Mouse (Mus musculus): ENCODE measurements around the gene Zfand2a.
A peak's percentile ranks its signal among the peaks of the same experiment; 100 is the strongest.

The Zfand2a gene

GRCm38 (mm10) chr5:139484185-139484814, at the start of gene Zfand2a:
Gene Zfand2a (minus strand): TSS chr5:139484549.
- peak; percentile 100 for DNase-seq (ENCODE audit: low read depth, low spot score)

- DNase-seq (ENCODE audit: low read depth, low spot score): no peak
Observed at GRCm38 (mm10) chr5:139528851-139529250, 44.5 kb upstream of the Zfand2a start.

GRCm38 (mm10) chr5:139521987-139522386, 37.6 kb upstream of the Zfand2a start:
- no peak for DNase-seq (ENCODE audit: low read depth, low spot score)

- DNase-seq (ENCODE audit: low read depth, low spot score): no peak
Observed at GRCm38 (mm10) chr5:139520069-139520834, 35.9 kb upstream of the Zfand2a start.

- DNase-seq (ENCODE audit: low read depth, low spot score): no peak
Observed at GRCm38 (mm10) chr5:139516281-139516680, 31.9 kb upstream of the Zfand2a start.

- no peak for DNase-seq (ENCODE audit: low read depth, low spot score)
Observed at GRCm38 (mm10) chr5:139512201-139512600, 27.9 kb upstream of the Zfand2a start.

GRCm38 (mm10) chr5:139510682-139511366, 26.5 kb upstream of the Zfand2a start:
- peak; percentile 50 for DNase-seq (ENCODE audit: low read depth, low spot score)

GRCm38 (mm10) chr5:139506207-139506606, 21.9 kb upstream of the Zfand2a start:
- DNase-seq (ENCODE audit: low read depth, low spot score): peak; percentile 91

GRCm38 (mm10) chr5:139505073-139505606, 20.8 kb upstream of the Zfand2a start:
- peak; percentile 77 for DNase-seq (ENCODE audit: low read depth, low spot score)

GRCm38 (mm10) chr5:139502281-139502680, 17.9 kb upstream of the Zfand2a start:
- DNase-seq (ENCODE audit: low read depth, low spot score): no peak

GRCm38 (mm10) chr5:139498791-139499190, 14.4 kb upstream of the Zfand2a start:
- DNase-seq (ENCODE audit: low read depth, low spot score): no peak

GRCm38 (mm10) chr5:139496939-139497338, 12.6 kb upstream of the Zfand2a start:
- DNase-seq (ENCODE audit: low read depth, low spot score): no peak

- no peak for DNase-seq (ENCODE audit: low read depth, low spot score)
Observed at GRCm38 (mm10) chr5:139495019-139495669, 10.8 kb upstream of the Zfand2a start.

GRCm38 (mm10) chr5:139493690-139494089, 9.3 kb upstream of the Zfand2a start:
- DNase-seq (ENCODE audit: low read depth, low spot score): no peak

GRCm38 (mm10) chr5:139491348-139491747, 7.0 kb upstream of the Zfand2a start:
- DNase-seq (ENCODE audit: low read depth, low spot score): no peak

- DNase-seq (ENCODE audit: low read depth, low spot score): no peak
Observed at GRCm38 (mm10) chr5:139490131-139490530, 5.8 kb upstream of the Zfand2a start.

GRCm38 (mm10) chr5:139483171-139483848, 1.0 kb downstream of the Zfand2a start:
- no peak for DNase-seq (ENCODE audit: low read depth, low spot score)

GRCm38 (mm10) chr5:139480406-139480805, 3.9 kb downstream of the Zfand2a start:
- DNase-seq (ENCODE audit: low read depth, low spot score): peak; percentile 82

- DNase-seq (ENCODE audit: low read depth, low spot score): no peak
Observed at GRCm38 (mm10) chr5:139479088-139479487, 5.3 kb downstream of the Zfand2a start.

GRCm38 (mm10) chr5:139474741-139475140, 9.6 kb downstream of the Zfand2a start:
- DNase-seq (ENCODE audit: low read depth, low spot score): no peak

GRCm38 (mm10) chr5:139467998-139468397, 16.4 kb downstream of the Zfand2a start:
- DNase-seq (ENCODE audit: low read depth, low spot score): peak; percentile 46

All from ES-CJ7 (cell line).